Mouse (Mus musculus) liver, postnatal 0 days (tissue): ENCODE measurements around the gene Pdzrn3.

Experiments used
- CTCF ChIP-seq: sonication (generic); IDR thresholded peaks from 2 replicates; pipeline ENCODE4 v1.5.1; 2016; ENCODE audit warnings: antibody characterized with exemption, low read depth
- EP300 ChIP-seq: IDR thresholded peaks from 2 replicates; pipeline ENCODE4 v1.6.1; 2016; ENCODE audit warnings: antibody characterized with exemption, low read depth, mild to moderate bottlenecking

DNA sequence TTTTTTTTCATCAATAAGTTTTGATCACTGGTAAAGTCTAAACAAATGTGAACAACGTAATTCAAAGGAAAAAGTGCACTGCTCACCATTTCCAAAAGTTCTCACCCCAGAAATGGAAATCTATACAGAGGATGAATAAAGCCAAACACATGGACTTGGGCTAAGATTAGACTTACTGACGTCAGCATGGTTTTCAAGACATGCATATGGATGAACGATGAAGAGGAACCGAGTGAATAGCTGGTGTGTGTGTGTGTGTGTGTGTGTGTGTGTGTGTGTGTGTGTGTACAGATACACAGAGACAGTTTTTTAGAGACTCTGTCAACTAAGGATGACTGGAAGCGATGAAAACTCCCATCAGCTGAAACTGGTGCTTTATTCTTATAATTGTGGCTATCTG lies 29.2 kb downstream of the Pdzrn3 start:
- no peak for TF ChIP-seq EP300
- no peak for TF ChIP-seq CTCF
